In the genomic region with DNA sequence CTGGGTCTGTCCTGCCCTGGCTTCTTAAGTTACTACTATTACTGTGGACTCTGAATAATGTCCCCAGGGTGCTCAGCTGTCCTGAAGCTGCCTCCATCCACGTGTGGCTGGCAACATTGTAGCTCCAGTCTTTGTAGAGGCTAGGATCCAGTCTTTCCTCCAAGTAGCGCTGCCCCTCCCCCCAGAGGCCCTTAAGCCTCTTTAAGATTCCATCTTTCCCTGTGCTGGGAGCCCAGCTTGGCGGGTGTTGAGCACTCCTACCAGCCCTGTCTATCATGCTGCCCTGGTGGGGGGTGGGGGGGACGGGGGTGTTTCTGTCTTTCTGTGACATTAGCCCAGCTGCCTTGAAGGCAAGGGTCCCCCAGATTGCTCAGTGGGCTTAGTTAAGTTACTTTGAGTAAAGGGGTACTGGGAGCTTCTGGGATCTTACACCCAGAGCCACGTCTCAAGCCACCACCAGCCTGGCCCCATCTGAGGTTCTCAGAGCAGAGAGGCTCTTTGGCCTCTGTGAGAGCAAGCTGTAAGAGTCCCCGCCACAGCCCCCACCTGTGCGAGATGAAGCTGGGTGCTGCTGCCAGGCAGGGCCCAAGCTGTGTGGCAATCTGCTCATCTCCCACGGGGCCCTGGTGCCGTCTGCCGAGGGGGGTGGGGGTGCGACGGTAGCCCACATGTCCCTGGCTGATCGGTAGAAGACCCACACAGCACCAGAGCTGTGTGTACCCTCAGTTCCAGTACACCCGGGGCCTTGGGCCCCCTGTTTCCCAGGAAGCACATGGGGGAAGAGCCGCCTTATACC, we compare ENCODE assay signal across 9 mouse cellular contexts. TPM values are rescaled to one million over a fixed set of nuclear protein-coding genes. Genes with fewer than 3 reads are reported as not detected.
A peak's percentile ranks its signal among the peaks of the same experiment; 100 is the strongest.
DNase-seq lines count a peak whose midpoint lies in the region; ATAC-seq and TF ChIP-seq lines count a peak whose summit lies in the region.
"Had no signal": no experiment of that assay in that cellular context is flagged by ENCODE, and none has a peak within 500 bp of the region (broad histone marks: within the 10 kb centered on the region; RNA-seq: fewer than 3 reads in every experiment).

No protein-coding gene starts in this region.

- no peaks in the 10 kb centered on the region for H3K9me3 ChIP-seq in intestine, embryonic 16.5 days (ENCODE audit: control insufficient read depth, low read length)
- H3K9me3 ChIP-seq in intestine, postnatal 0 days (ENCODE audit: control insufficient read depth) = no peaks in the 10 kb centered on the region
- H3K9me3 ChIP-seq in forebrain, embryonic 15.5 days = no peaks in the 10 kb centered on the region

- intact Hi-C loops in left cerebral cortex, postnatal 4 days (cut with DNase I) = no loop called here

- H3K36me3 ChIP-seq in intestine, embryonic 16.5 days (ENCODE audit: control insufficient read depth, insufficient read depth, low read length) = no peaks in the 10 kb centered on the region
- peaks cover 34% of the 10 kb centered on the region for H3K36me3 ChIP-seq in intestine, postnatal 0 days (ENCODE audit: control insufficient read depth, insufficient read depth)
- H3K36me3 ChIP-seq in forebrain, embryonic 15.5 days = no peaks in the 10 kb centered on the region

- H3K9ac ChIP-seq in intestine, embryonic 16.5 days (ENCODE audit: low read depth, low read length) = peak overlapping the region; percentile 14; the same call in 1 of the 2 replicates
- H3K9ac ChIP-seq in intestine, postnatal 0 days (ENCODE audit: low read depth, low read length) = no peak overlapping the region
- H3K9ac ChIP-seq in forebrain, embryonic 15.5 days (replicated peaks) = no peak overlapping the region

- peak; percentile 86 for DNase-seq in cerebellum, adult 11-12 months
- peak; percentile 78 for DNase-seq in left cerebral cortex, postnatal 4 days
- DNase-seq in thymus, postnatal 10 days (ENCODE audit: low spot score in 2 of 2) = peak; percentile 58
- no peak for DNase-seq in urinary bladder, postnatal 14 days (ENCODE audit: low spot score)

- no peaks in the 10 kb centered on the region for H3K27me3 ChIP-seq in intestine, embryonic 16.5 days (replicated peaks; ENCODE audit: control insufficient read depth, insufficient read depth, low read length)
- no peaks in the 10 kb centered on the region for H3K27me3 ChIP-seq in intestine, postnatal 0 days (replicated peaks; ENCODE audit: control insufficient read depth, insufficient read depth, low read length)
- H3K27me3 ChIP-seq in forebrain, embryonic 15.5 days = no peaks in the 10 kb centered on the region

- no peak for ATAC-seq in intestine, embryonic 16.5 days
- ATAC-seq in intestine, postnatal 0 days = no peak
- peak; percentile 69 for ATAC-seq in forebrain, embryonic 15.5 days (replicated peaks)
- no peak for ATAC-seq in CD4-positive, CD25-positive, alpha-beta regulatory T cell, adult 4 months

- no peak overlapping the region for H3K4me3 ChIP-seq in intestine, embryonic 16.5 days (ENCODE audit: low read length)
- H3K4me3 ChIP-seq in intestine, postnatal 0 days (ENCODE audit: low read depth, low read length) = no peak overlapping the region
- no peak overlapping the region for H3K4me3 ChIP-seq in forebrain, embryonic 15.5 days
- H3K4me3 ChIP-seq: myocyte had no signal

- H3K27ac ChIP-seq in intestine, embryonic 16.5 days (ENCODE audit: low read length) = no peak overlapping the region
- H3K27ac ChIP-seq in intestine, postnatal 0 days (ENCODE audit: low read depth, low read length) = no peak overlapping the region
- peak overlapping the region; percentile 89 for H3K27ac ChIP-seq in forebrain, embryonic 15.5 days (replicated peaks)

- no peak overlapping the region for H3K4me2 ChIP-seq in intestine, embryonic 16.5 days (ENCODE audit: low read depth, low read length)
- no peak overlapping the region for H3K4me2 ChIP-seq in intestine, postnatal 0 days (replicated peaks; ENCODE audit: low read depth)
- H3K4me2 ChIP-seq in forebrain, embryonic 15.5 days (replicated peaks) = peak overlapping the region; percentile 8; the same call in 1 of the 2 replicates

- peaks cover 43% of the 10 kb centered on the region for H3K4me1 ChIP-seq in intestine, embryonic 16.5 days (ENCODE audit: control insufficient read depth, insufficient read depth, low read length)
- 0 out of 2 replicates have a peak, but pooled peaks cover 3% of the 10 kb centered on the region for H3K4me1 ChIP-seq in intestine, postnatal 0 days (replicated peaks; ENCODE audit: control insufficient read depth, insufficient read depth, low read length)
- peaks cover 98% of the 10 kb centered on the region for H3K4me1 ChIP-seq in forebrain, embryonic 15.5 days

- WGBS in intestine, embryonic 16.5 days = 69% methylated on average over 15 of the region's 15 CpGs
- 71% methylated on average over 15 of the region's 15 CpGs for WGBS in intestine, postnatal 0 days
- WGBS in forebrain, embryonic 15.5 days = 32% methylated on average over 15 of the region's 15 CpGs

- TF ChIP-seq CTCF in intestine, postnatal 0 days (IDR thresholded peaks at IDR 0.05; ENCODE audit: low read depth) = no peak

RNA-seq across cellular contexts. Expression of a gene that starts 31.7 kb away (rescaled TPM):
- polyA plus RNA-seq in intestine, embryonic 16.5 days (2015; fragmentation: Nextera tagmentation; extraction: Ambion mirVana) = 75.1 and 87.5 TPM in 2 replicates
- polyA plus RNA-seq in intestine, postnatal 0 days (2015; fragmentation: Nextera tagmentation; extraction: Ambion mirVana) = 23.1 and 23.7 TPM in 2 replicates
- 27.1 and 34.2 TPM in 2 replicates for polyA plus RNA-seq in forebrain, embryonic 15.5 days (2015; fragmentation: Nextera tagmentation; extraction: Ambion mirVana)
- 1 to 10 TPM; 4.8 to 5.7 TPM for total RNA-seq in left cerebral cortex, postnatal 4 days (2021)
- 10 to 100 TPM; 14.6 to 20.6 TPM for polyA plus RNA-seq in CD4-positive, CD25-positive, alpha-beta regulatory T cell, adult 4 months (2017; shearing (Covaris generic))
